Mouse (Mus musculus) CH12.LX (cell line): ENCODE results near the gene Ttc30b.

Experiments used
- CHD1 ChIP-seq: IDR thresholded peaks from 2 replicates; pipeline ENCODE4 v1.6.1; 2012; ENCODE audit warnings: low read depth, low read length, improper control_type of control experiment, inconsistent platforms
- CTCF ChIP-seq, 2 experiments: IDR thresholded peaks in 1 of 2; conservative IDR thresholded peaks in 1 of 2; 2 replicates each; pipeline ENCODE4 v1.5.1; 2011 to 2012; ENCODE audit warnings: low read depth in 2 of 2, low read length in 2 of 2, improper control_type of control experiment in 1 of 2, inconsistent platforms in 1 of 2, mild to moderate bottlenecking in 1 of 2, moderate library complexity in 1 of 2
- EP300 ChIP-seq: IDR thresholded peaks from 2 replicates; pipeline ENCODE4 v1.6.1; 2011; ENCODE audit warnings: low read length, improper control_type of control experiment
- JUND ChIP-seq: conservative IDR thresholded peaks from 2 replicates; pipeline ENCODE4 v1.6.1; 2011; ENCODE audit warnings: low read depth, low read length, improper control_type of control experiment
- MAX ChIP-seq: IDR thresholded peaks from 2 replicates; pipeline ENCODE4 v1.6.1; 2011; ENCODE audit warnings: low read length, improper control_type of control experiment
- MAZ ChIP-seq: IDR thresholded peaks from 2 replicates; pipeline ENCODE4 v1.6.1; 2012; ENCODE audit warnings: low read depth, mild to moderate bottlenecking, inconsistent platforms, low read length, improper control_type of control experiment, moderate library complexity
- NRF1 ChIP-seq: IDR thresholded peaks from 2 replicates; pipeline ENCODE4 v1.6.1; 2014; ENCODE audit warnings: low read depth, mild to moderate bottlenecking, inconsistent platforms, low read length, improper control_type of control experiment, moderate library complexity
- POLR2A ChIP-seq: IDR thresholded peaks from 2 replicates; pipeline ENCODE4 v1.6.1; 2011; ENCODE audit warnings: low read depth, mild to moderate bottlenecking, improper control_type of control experiment, low read length
- POLR2AphosphoS2 ChIP-seq: IDR thresholded peaks from 2 replicates; pipeline ENCODE4 v1.6.1; 2011; ENCODE audit warnings: low read depth, low read length, improper control_type of control experiment
- RCOR1 ChIP-seq: conservative IDR thresholded peaks from 2 replicates; pipeline ENCODE4 v1.6.1; 2012; ENCODE audit warnings: low read depth, mild to moderate bottlenecking, inconsistent platforms, low read length, improper control_type of control experiment
- TCF12 ChIP-seq: IDR thresholded peaks from 2 replicates; pipeline ENCODE4 v1.6.1; 2014; ENCODE audit warnings: low read depth, mild to moderate bottlenecking, inconsistent platforms, low read length, improper control_type of control experiment
- ZC3H11A ChIP-seq: IDR thresholded peaks from 2 replicates; pipeline ENCODE4 v1.6.1; 2012; ENCODE audit warnings: low read depth, mild to moderate bottlenecking, inconsistent platforms, low read length, improper control_type of control experiment
- ZMIZ1 ChIP-seq: IDR thresholded peaks from 2 replicates; pipeline ENCODE4 v1.6.1; 2012; ENCODE audit warnings: low read depth, mild to moderate bottlenecking, inconsistent platforms, low read length, improper control_type of control experiment

- TF ChIP-seq ZMIZ1: no peak
- TF ChIP-seq POLR2A: no peak
- no peak for TF ChIP-seq EP300
- no peak for TF ChIP-seq POLR2AphosphoS2
- TF ChIP-seq JUND: no peak
- no peak for TF ChIP-seq MAX
- TF ChIP-seq ZC3H11A: no peak
- TF ChIP-seq TCF12: no peak
- no peak for TF ChIP-seq RCOR1
- no peak for TF ChIP-seq CTCF (conservative IDR thresholded peaks at IDR 0.05 in 1 of 2, IDR thresholded peaks at IDR 0.05 in 1 of 2; ENCODE audit: low read depth in 2 of 2, low read length in 2 of 2)
- TF ChIP-seq NRF1: no peak
- TF ChIP-seq CHD1: no peak
- no peak for TF ChIP-seq MAZ
Observed at GRCm38 (mm10) chr2:75938117-75939063, at the start of gene Ttc30b.
